Mouse (Mus musculus) olfactory bulb, adult 2 months (tissue): ENCODE results near the gene Gm5767.

Experiments
- CTCF ChIP-seq: fragments of 200-500 bp; IDR thresholded peaks from 2 replicates; pipeline ENCODE4 v1.5.1; 2012; ENCODE audit warnings: low read depth, mild to moderate bottlenecking, low read length, moderate library complexity; ENCODE audit not compliant: insufficient read depth
- POLR2A ChIP-seq: fragments of 200-500 bp; IDR thresholded peaks from 2 replicates; pipeline ENCODE4 v1.6.1; 2012; ENCODE audit warnings: mild to moderate bottlenecking, low read depth, low read length, moderate library complexity; ENCODE audit not compliant: insufficient read depth

DNA sequence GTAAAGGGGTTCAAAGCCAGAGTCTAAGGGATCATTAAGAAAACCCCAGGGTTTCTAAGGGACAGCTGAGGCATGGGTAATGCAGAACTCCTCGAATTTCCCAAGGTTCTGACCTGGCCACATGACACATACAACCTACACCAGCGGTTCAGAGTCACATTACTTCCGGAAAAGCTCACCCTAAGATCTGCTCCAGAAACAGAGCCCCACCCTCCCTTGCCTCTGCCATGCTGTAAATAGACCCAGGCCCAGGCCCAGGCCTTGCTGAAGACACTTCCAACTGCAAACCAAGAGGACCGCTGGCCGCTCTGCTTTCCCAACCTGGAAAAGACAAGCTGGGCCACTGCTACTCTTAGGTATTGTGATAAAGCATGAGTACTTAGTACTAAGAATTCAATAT is 34.3 kb downstream of the Gm5767 start:
- no peak for TF ChIP-seq CTCF
- TF ChIP-seq POLR2A, result no peak
